Mouse (Mus musculus) adrenal gland, postnatal 14 days (tissue): ENCODE measurements around the gene C730034F03Rik. TPM values are rescaled to one million over a fixed set of nuclear protein-coding genes. Genes with fewer than 3 reads are reported as not detected.

ENCODE experiments used
- DNase-seq: peaks from one replicate; pipeline ENCODE4 v3.0.0; 2021; ENCODE audit warnings: mixed read lengths
- total RNA-seq: library from RNA; stranded (reverse); gene quantifications from 2 replicates; pipeline ENCODE4 v1.2.3, GENCODE M21; 2021

Gene C730034F03Rik
- total RNA-seq, 1 experiment from 2014 or later = 2.5 TPM

GRCm38 (mm10) chr15:89475611-89476474 lies 46.5 kb downstream of the C730034F03Rik start:
- peak; percentile 98 for DNase-seq

DNA sequence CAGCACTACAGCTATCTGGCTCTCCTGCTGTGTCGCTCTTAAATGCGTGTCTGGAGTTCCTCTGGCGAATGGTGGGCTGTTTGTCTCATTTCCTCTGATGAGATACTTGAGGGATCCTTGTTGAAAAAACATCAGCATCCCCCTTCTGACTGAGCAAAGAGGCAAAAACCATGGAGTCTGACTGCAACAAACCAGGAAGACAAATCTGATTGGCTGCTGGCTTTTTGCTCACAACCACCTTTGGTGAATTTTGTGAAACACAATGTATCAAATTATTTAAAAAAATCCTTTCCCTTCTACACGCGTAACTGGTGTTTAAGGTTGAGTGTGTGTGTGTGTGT lies 47.1 kb downstream of the C730034F03Rik start:
- DNase-seq = no peak

GRCm38 (mm10) chr15:89477091-89477491 lies 47.7 kb downstream of the C730034F03Rik start, which contains the start of gene Arsa:
Arsa (minus strand) TSS chr15:89477425.
- peak; percentile 60 for DNase-seq

DNA sequence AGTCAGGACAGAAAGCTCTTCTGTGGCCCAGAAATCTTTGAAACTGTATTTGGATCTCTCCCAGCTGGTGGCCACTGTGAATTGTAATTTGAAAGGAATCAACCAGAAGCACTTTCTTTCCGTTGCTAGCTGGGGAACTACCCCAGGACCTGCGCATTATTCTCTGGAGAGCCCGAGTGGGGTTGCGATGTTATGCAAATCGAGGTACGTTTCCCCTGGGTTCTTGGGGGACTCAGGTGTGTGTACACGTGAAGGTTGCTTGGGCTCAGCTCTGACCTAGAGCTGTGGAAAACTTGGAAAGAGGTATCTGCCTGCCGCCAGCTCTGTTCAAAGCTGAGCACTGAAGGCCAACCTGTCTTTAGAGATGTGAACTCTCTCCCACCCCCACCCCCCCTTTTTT lies 48.4 kb downstream of the C730034F03Rik start:
- DNase-seq = no peak

DNA sequence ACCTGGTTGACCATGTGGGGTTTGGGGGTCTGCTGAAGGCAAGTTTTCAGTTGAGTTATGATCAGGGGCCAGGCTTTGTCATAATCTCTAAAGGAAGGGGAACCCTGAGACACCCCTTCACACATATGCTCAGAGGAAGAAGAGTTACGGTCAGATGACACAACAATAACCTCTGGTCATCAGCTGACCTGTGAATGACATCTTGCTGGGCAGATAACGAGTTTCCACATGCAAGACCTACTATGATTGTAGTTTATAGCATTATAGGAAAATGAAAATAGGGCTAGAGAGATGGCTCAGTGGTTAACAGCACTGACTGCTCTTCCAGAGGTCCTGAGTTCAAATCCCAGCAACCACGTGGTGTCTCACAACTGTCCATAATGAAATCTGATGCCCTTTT lies 49.2 kb downstream of the C730034F03Rik start:
- DNase-seq = no peak

Other genes starting within 250 kb of the C730034F03Rik start
- gene Plxnb2, start 248.8 kb upstream of the C730034F03Rik start, total RNA-seq = 83.2 and 110 TPM in 2 replicates
- 5.0 and 6.2 TPM in 2 replicates for gene Dennd6b, start 233.1 kb upstream of the C730034F03Rik start, total RNA-seq
- gene Ppp6r2, start 218.0 kb upstream of the C730034F03Rik start, total RNA-seq = 41.1 and 52.4 TPM in 2 replicates
- 74.0 and 99.4 TPM in 2 replicates for gene Sbf1, start 114.3 kb upstream of the C730034F03Rik start, total RNA-seq
- not detected in 2 replicates for gene Adm2, start 106.9 kb upstream of the C730034F03Rik start, total RNA-seq
- not detected in 2 replicates for gene Miox, start 95.2 kb upstream of the C730034F03Rik start, total RNA-seq
- gene Lmf2, start 73.9 kb upstream of the C730034F03Rik start, total RNA-seq = 43.2 and 44.6 TPM in 2 replicates
- gene Ncaph2, start 73.9 kb upstream of the C730034F03Rik start, total RNA-seq = 83.3 and 85.8 TPM in 2 replicates
- 39.5 and 43.5 TPM in 2 replicates for gene Sco2, start 55.7 kb upstream of the C730034F03Rik start, total RNA-seq
- gene Tymp, start 52.5 kb upstream of the C730034F03Rik start, total RNA-seq = 0.68 and 4.5 TPM in 2 replicates
- 0.53 and 1.5 TPM in 2 replicates for gene Odf3b, start 50.3 kb upstream of the C730034F03Rik start, total RNA-seq
- not detected in 2 replicates for gene Klhdc7b, start 44.7 kb upstream of the C730034F03Rik start, total RNA-seq
- not detected in 2 replicates for gene Syce3, start 19.1 kb upstream of the C730034F03Rik start, total RNA-seq
- gene Cpt1b, start 3.7 kb upstream of the C730034F03Rik start, total RNA-seq = 525 and 569 TPM in 2 replicates
- 11.0 and 11.5 TPM in 2 replicates for gene Gm44502, start 107 bp downstream of the C730034F03Rik start, total RNA-seq
- 98.6 and 101 TPM in 2 replicates for gene Chkb, start 319 bp downstream of the C730034F03Rik start, total RNA-seq
- gene Mapk8ip2, start 24.3 kb downstream of the C730034F03Rik start, total RNA-seq = 8.0 and 9.1 TPM in 2 replicates
- 23.3 and 26.9 TPM in 2 replicates for gene Arsa, start 47.8 kb downstream of the C730034F03Rik start, total RNA-seq
- 57.8 and 71.6 TPM in 2 replicates for gene Shank3, start 70.0 kb downstream of the C730034F03Rik start, total RNA-seq
- gene Acr, start 138.7 kb downstream of the C730034F03Rik start, total RNA-seq = 0.48 and 0.75 TPM in 2 replicates
- 9.1 and 12.2 TPM in 2 replicates for gene Rabl2, start 162.3 kb downstream of the C730034F03Rik start, total RNA-seq